Mouse (Mus musculus) embryonic facial prominence, embryonic 13.5 days (tissue): Measurements from ENCODE around the gene Ccdc150. TPM values are rescaled to one million over a fixed set of nuclear protein-coding genes. Genes with fewer than 3 reads are reported as not detected.

ENCODE experiments used
- ATAC-seq: fragments of 200-750 bp; cut with Nextera tagmentation; 2 replicates; pipeline ENCODE4 v1.8.0; 2017; ENCODE audit warnings: low read depth; ENCODE audit not compliant: insufficient number of reproducible peaks, insufficient read depth, low FRiP score, low TSS enrichment
- H3K27ac ChIP-seq: fragments of 300-500 bp; sonication (generic); 2 replicates; pipeline ENCODE4 v1.5.1; 2015; ENCODE audit warnings: moderate library complexity, mild to moderate bottlenecking, inconsistent platforms
- H3K27me3 ChIP-seq: fragments of 300-500 bp; sonication (generic); 2 replicates; pipeline ENCODE4 v1.6.1; 2015; ENCODE audit warnings: mild to moderate bottlenecking, inconsistent platforms
- H3K36me3 ChIP-seq: fragments of 300-500 bp; sonication (generic); 2 replicates; pipeline ENCODE4 v1.6.1; 2015; ENCODE audit warnings: mild to moderate bottlenecking, inconsistent platforms
- H3K4me1 ChIP-seq: fragments of 300-500 bp; sonication (generic); 2 replicates; pipeline ENCODE4 v1.6.1; 2015; ENCODE audit warnings: inconsistent platforms
- H3K4me2 ChIP-seq: fragments of 300-500 bp; sonication (generic); 2 replicates; pipeline ENCODE4 v1.6.1; 2015; ENCODE audit warnings: moderate library complexity, mild to moderate bottlenecking, inconsistent platforms
- H3K4me3 ChIP-seq: fragments of 300-500 bp; sonication (generic); 2 replicates; pipeline ENCODE4 v1.5.1; 2015; ENCODE audit warnings: mild to moderate bottlenecking, inconsistent platforms
- H3K9ac ChIP-seq: fragments of 300-500 bp; sonication (generic); 2 replicates; pipeline ENCODE4 v1.6.1; 2015; ENCODE audit warnings: mild to moderate bottlenecking, inconsistent platforms
- H3K9me3 ChIP-seq: fragments of 300-500 bp; sonication (generic); 2 replicates; pipeline ENCODE4 v1.6.1; 2016; ENCODE audit warnings: inconsistent platforms
- WGBS: fragments of 180-500 bp; shearing (Covaris S2); methylation state at CpG from one replicate; pipeline ENCODE4 v1.1.7; 2015; ENCODE audit warnings: mixed read lengths; 5-methylcytosine and 5-hydroxymethylcytosine counted together
- polyA plus RNA-seq: library from polyadenylated mRNA; unstranded; fragments of >200 nt; fragmentation: Nextera tagmentation; extraction: Ambion mirVana; gene quantifications from 2 replicates; pipeline ENCODE4 v1.2.1, GENCODE M21; 2015

Ccdc150 gene
- polyA plus RNA-seq, 1 experiment from 2014 or later: 0.28 TPM

DNA sequence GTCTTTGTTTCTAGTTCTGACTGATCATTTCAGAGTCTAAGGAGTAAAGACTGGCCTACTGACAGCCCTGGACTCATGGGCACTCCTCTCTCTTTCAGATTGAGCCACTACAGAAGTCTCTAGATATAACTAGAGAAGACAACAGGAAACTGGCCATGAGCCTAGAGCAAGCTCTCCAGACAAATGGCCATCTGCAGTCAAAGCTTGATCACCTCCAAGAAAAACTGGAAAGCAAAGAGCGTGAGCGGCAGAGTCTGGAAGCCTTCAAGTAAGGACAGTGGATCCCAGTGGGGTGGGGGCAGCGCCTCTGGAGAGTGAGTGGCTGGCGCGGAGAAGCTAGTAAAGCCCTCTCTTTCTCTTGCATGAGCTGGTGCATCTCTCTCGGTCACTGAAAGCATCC lies 106.1 kb downstream of the Ccdc150 start:
- no peak overlapping the region for H3K27ac ChIP-seq
- H3K36me3 ChIP-seq: no peaks in the 10 kb centered on the region
- no peak for ATAC-seq
- no peaks in the 10 kb centered on the region for H3K4me1 ChIP-seq
- no peak overlapping the region for H3K9ac ChIP-seq
- no peak overlapping the region for H3K4me3 ChIP-seq
- no peaks in the 10 kb centered on the region for H3K9me3 ChIP-seq
- H3K27me3 ChIP-seq: no peaks in the 10 kb centered on the region
- WGBS: 87% methylated on average over 6 of the region's 6 CpGs
- no peak overlapping the region for H3K4me2 ChIP-seq

GRCm38 (mm10) chr1:54377506-54378051 lies 127.1 kb downstream of the Ccdc150 start:
- H3K4me1 ChIP-seq: no peaks in the 10 kb centered on the region
- no peaks in the 10 kb centered on the region for H3K9me3 ChIP-seq
- no peak overlapping the region for H3K27ac ChIP-seq
- no peak overlapping the region for H3K4me2 ChIP-seq
- H3K36me3 ChIP-seq: no peaks in the 10 kb centered on the region
- H3K27me3 ChIP-seq: no peaks in the 10 kb centered on the region
- no peak overlapping the region for H3K9ac ChIP-seq
- no peak for ATAC-seq
- no peak overlapping the region for H3K4me3 ChIP-seq

GRCm38 (mm10) chr1:54380978-54381914 lies 130.8 kb downstream of the Ccdc150 start:
- H3K27ac ChIP-seq: no peak overlapping the region
- no peaks in the 10 kb centered on the region for H3K27me3 ChIP-seq
- no peaks in the 10 kb centered on the region for H3K9me3 ChIP-seq
- no peak overlapping the region for H3K4me3 ChIP-seq
- no peak for ATAC-seq
- H3K9ac ChIP-seq: no peak overlapping the region
- H3K4me2 ChIP-seq: no peak overlapping the region
- H3K36me3 ChIP-seq: no peaks in the 10 kb centered on the region
- H3K4me1 ChIP-seq: no peaks in the 10 kb centered on the region
- WGBS: 92% methylated on average over 9 of the region's 9 CpGs

DNA sequence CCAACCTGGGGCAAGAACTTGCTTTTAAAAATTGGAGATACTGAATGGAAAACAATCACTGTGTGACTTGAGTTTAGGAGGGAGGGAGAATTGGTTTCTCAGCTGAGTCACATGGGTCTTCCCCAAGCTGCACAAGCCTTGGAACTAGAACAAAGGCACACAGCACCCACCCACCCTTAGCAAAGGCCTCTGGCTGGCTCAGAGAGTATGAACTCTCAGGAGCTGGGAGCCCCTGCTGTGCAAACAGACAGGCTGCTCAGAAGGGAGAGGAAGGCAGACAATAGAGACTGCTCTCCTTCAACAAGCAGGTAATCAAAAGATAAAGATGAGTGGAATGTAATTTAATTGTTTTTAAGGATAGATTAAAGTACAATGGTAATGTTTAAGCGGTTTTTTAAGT lies 133.7 kb downstream of the Ccdc150 start:
- no peak for ATAC-seq
- Histone ChIP-seq H3K27me3 (no peaks in the 10 kb centered on the region), H3K4me2 (no peak overlapping the region), H3K36me3 (no peaks in the 10 kb centered on the region), H3K9me3 (no peaks in the 10 kb centered on the region), H3K27ac (no peak overlapping the region), H3K4me1 (no peaks in the 10 kb centered on the region), H3K9ac (no peak overlapping the region), H3K4me3 (no peak overlapping the region)
- WGBS: 32% methylated on average over 1 of the region's 1 CpGs

DNA sequence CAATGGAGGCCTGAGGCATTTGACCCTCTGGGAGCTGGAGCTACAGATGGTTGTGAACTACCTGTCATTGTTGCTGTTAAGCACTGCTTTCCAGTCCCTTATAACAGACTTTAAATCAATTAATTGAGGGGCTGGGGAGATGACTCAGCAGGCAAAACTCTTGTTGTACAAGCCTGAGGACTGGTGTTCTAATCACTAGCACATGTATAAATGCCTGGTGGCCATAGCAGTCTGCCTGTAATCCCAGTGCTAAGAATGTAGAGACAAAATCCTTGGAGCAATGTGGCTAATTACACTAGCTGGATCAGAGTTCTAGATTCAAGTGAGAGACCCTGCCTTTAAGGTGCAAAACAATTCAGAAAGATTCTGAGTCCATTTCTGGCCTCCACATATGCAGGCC lies 152.3 kb downstream of the Ccdc150 start:
- H3K4me2 ChIP-seq: no peak overlapping the region
- peaks cover 64% of the 10 kb centered on the region for H3K36me3 ChIP-seq
- H3K27me3 ChIP-seq: no peaks in the 10 kb centered on the region

More for the DNA sequence above, 152.3 kb downstream of the Ccdc150 start:
- no peaks in the 10 kb centered on the region for H3K4me1 ChIP-seq
- no peak for ATAC-seq
- no peak overlapping the region for H3K4me3 ChIP-seq
- H3K27ac ChIP-seq: no peak overlapping the region
- no peak overlapping the region for H3K9ac ChIP-seq
- no peaks in the 10 kb centered on the region for H3K9me3 ChIP-seq

Other genes starting within 250 kb of the Ccdc150 start
- gene Hecw2, start 55.5 kb upstream of the Ccdc150 start, polyA plus RNA-seq: 7.6 and 8.3 TPM in 2 replicates
- 26.3 and 26.5 TPM in 2 replicates for gene Gtf3c3, start 188.3 kb downstream of the Ccdc150 start, polyA plus RNA-seq